Mouse (Mus musculus): ENCODE measurements around the gene Pdlim7.

- TF ChIP-seq CTCF (IDR thresholded peaks at IDR 0.05; ENCODE audit: low read depth, low read length) (no peak), TAL1 (conservative IDR thresholded peaks at IDR 0.05; ENCODE audit: low read depth, low read length) (no peak)
These were observed 50.5 kb downstream of the Pdlim7 start for GRCm38 (mm10) chr13:55462965-55463364.
